Mouse (Mus musculus) liver, embryonic 14.5 days (tissue): ENCODE measurements at regions not wholly inside any gene's neighbourhood (a gene's known extent, or its start where the extent isn't known, plus 50 kb on each side); places are given as distances from the start of the nearest gene placed in this dataset.

Experiments used
- ATAC-seq: fragments of 200-750 bp; cut with Nextera tagmentation; 2 replicates; pipeline ENCODE4 v1.8.0; 2017; ENCODE audit warnings: moderate number of reproducible peaks, mild to moderate bottlenecking, moderate library complexity; ENCODE audit not compliant: insufficient read depth
- DNase-seq, 3 experiments: peaks; one replicate each; pipeline ENCODE4 v3.0.0-alpha.2; 2012 to 2013; ENCODE audit warnings: low read depth in 3 of 3, low spot score in 3 of 3
- H3K27ac ChIP-seq: fragments of 300-500 bp; sonication (generic); 2 replicates; pipeline ENCODE4 v1.5.1; 2014; ENCODE audit warnings: moderate library complexity, mild to moderate bottlenecking, control low read depth, inconsistent platforms
- H3K27me3 ChIP-seq: fragments of 300-500 bp; sonication (generic); 2 replicates; pipeline ENCODE4 v1.6.1; 2014; ENCODE audit warnings: mild to moderate bottlenecking, low read length, moderate library complexity; ENCODE audit not compliant: control insufficient read depth, insufficient read depth
- H3K36me3 ChIP-seq: fragments of 300-500 bp; sonication (generic); replicated peaks from 2 replicates; pipeline ENCODE4 v1.6.1; 2014; ENCODE audit warnings: low read depth; ENCODE audit not compliant: control insufficient read depth, insufficient read depth
- H3K4me1 ChIP-seq, 2 experiments: fragments of 200-500 bp in 1 of 2; fragments of 300-500 bp in 1 of 2; sonication (generic) in 1 of 2; replicated peaks; 2 replicates each; pipeline ENCODE4 v1.6.1; 2012 to 2014; ENCODE audit warnings: antibody characterized with exemption in 1 of 2, inconsistent platforms in 1 of 2, low read length in 1 of 2; ENCODE audit not compliant: control insufficient read depth in 2 of 2, insufficient read depth in 2 of 2
- H3K4me2 ChIP-seq: fragments of 300-500 bp; sonication (generic); 2 replicates; pipeline ENCODE4 v1.6.1; 2014; ENCODE audit warnings: low read depth, mild to moderate bottlenecking, control low read depth, moderate library complexity
- H3K4me3 ChIP-seq, 2 experiments: fragments of 200-500 bp in 1 of 2; fragments of 300-500 bp in 1 of 2; sonication (generic) in 1 of 2; 2 replicates each; pipeline ENCODE4 v1.5.1; 2012 to 2014; ENCODE audit warnings: low read depth in 2 of 2, low read length in 2 of 2, mild to moderate bottlenecking in 2 of 2, control low read depth in 1 of 2, inconsistent platforms in 1 of 2, moderate library complexity in 1 of 2; ENCODE audit not compliant: insufficient read depth in 1 of 2
- H3K9ac ChIP-seq: fragments of 300-500 bp; sonication (generic); replicated peaks from 2 replicates; pipeline ENCODE4 v1.6.1; 2014; ENCODE audit warnings: mild to moderate bottlenecking, control low read depth, moderate library complexity
- H3K9me3 ChIP-seq: fragments of 300-500 bp; sonication (generic); 2 replicates; pipeline ENCODE4 v1.6.1; 2016; ENCODE audit warnings: low read length, mixed read lengths; ENCODE audit not compliant: control insufficient read depth
- CTCF ChIP-seq: IDR thresholded peaks from 2 replicates; pipeline ENCODE4 v1.5.1; 2016; ENCODE audit warnings: antibody characterized with exemption, low read depth, control low read depth
- EP300 ChIP-seq: IDR thresholded peaks from 2 replicates; pipeline ENCODE4 v1.6.1; 2016; ENCODE audit warnings: antibody characterized with exemption, low read depth
- WGBS: fragments of 180-500 bp; shearing (Covaris S2); extraction: QIAGEN DNeasy Blood & Tissue Kit; methylation state at CpG from one replicate; pipeline ENCODE4 v1.1.7; 2014; ENCODE audit not compliant: insufficient replicate concordance; 5-methylcytosine and 5-hydroxymethylcytosine counted together

DNA sequence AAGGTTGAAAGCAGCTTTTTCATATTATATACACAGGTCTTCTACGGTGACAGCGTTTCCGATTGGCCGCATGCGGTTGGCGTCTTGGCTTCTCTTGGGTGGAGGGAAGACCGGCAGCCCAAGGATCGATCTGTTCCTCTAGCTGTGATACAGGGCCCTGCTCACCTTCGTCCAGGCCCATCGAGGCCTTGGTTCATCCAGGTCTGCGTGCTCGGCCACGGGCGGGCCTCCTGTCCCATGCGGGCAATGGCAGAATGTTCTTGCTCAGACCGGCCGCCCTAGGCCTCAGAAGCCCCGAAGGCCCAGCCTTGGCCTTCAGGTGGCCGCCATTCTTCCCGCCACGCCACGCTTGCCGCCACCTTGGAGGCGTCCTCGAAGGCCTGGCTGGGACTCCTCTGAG, 194.4 kb upstream of the Ppp6c start:
- Histone ChIP-seq H3K36me3 (no peaks in the 10 kb centered on the region), H3K27ac (no peak overlapping the region), H3K27me3 (no peaks in the 10 kb centered on the region), H3K4me3 (no peak overlapping the region), H3K4me2 (no peak overlapping the region), H3K9ac (no peak overlapping the region), H3K4me1 (no peaks in the 10 kb centered on the region), H3K9me3 (no peaks in the 10 kb centered on the region)
- 81% methylated on average over 25 of the region's 25 CpGs for WGBS
- no peak for DNase-seq
- ATAC-seq = no peak
- no peak for TF ChIP-seq CTCF
- TF ChIP-seq EP300 = no peak

DNA sequence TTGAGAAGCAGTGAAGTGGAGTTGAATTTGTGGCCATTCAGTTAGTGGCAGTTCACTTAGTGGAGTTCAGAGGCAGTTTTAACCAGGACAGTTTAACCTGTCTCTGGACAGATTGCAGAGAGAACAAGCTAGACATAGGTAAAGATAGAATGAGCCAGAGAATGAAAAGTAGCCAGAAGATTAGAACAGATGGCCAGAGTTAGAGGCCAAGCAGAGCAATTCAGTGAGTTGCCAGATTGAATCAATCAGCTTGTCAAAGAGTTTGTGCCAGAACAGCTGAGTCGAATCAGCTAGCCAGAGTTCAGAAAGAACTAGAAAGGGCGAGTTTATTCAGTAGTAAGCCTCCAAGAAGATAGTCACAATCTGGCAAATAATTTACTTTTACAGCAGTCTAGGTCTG, 174.1 kb upstream of the Ppp6c start:
- Histone ChIP-seq H3K9me3 (no peaks in the 10 kb centered on the region), H3K4me1 (no peaks in the 10 kb centered on the region), H3K27me3 (no peaks in the 10 kb centered on the region), H3K9ac (no peak overlapping the region), H3K4me2 (no peak overlapping the region), H3K27ac (no peak overlapping the region), H3K4me3 (no peak overlapping the region), H3K36me3 (no peaks in the 10 kb centered on the region)
- WGBS = 52% methylated on average over 2 of the region's 2 CpGs
- ATAC-seq (no peak), DNase-seq (no peak)
- TF ChIP-seq EP300 (no peak), CTCF (no peak)

DNA sequence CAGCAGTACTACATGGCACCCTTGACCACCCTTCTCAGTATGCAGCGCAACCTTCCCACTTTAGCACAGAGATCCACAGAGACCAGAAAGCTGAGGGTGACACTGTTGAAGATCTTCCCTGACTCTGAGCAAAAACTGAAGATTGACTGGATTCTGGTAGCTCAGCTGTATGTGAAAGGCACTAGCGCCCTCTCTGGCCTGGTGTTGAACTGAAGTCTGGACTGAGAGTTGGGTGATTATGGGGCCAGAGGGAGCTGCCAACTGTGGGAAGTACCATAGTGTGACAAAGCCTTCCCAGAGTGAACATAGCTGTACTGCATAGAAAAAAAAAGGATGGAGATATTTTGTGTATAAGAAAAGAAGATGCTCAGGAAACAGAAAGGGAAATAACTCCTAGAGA, 173.3 kb upstream of the Ppp6c start:
- no peak overlapping the region for H3K4me3 ChIP-seq
- no peak overlapping the region for H3K9ac ChIP-seq
- no peak overlapping the region for H3K4me2 ChIP-seq
- H3K4me1 ChIP-seq = no peaks in the 10 kb centered on the region
- DNase-seq (no peak), ATAC-seq (no peak)
- H3K9me3 ChIP-seq = no peaks in the 10 kb centered on the region
- no peaks in the 10 kb centered on the region for H3K36me3 ChIP-seq
- WGBS = 50% methylated on average over 2 of the region's 2 CpGs
- no peak overlapping the region for H3K27ac ChIP-seq
- no peaks in the 10 kb centered on the region for H3K27me3 ChIP-seq
- 0 out of 2 replicates have a peak, but pooled peaks have one; percentile 17 for TF ChIP-seq CTCF
- no peak for TF ChIP-seq EP300

DNA sequence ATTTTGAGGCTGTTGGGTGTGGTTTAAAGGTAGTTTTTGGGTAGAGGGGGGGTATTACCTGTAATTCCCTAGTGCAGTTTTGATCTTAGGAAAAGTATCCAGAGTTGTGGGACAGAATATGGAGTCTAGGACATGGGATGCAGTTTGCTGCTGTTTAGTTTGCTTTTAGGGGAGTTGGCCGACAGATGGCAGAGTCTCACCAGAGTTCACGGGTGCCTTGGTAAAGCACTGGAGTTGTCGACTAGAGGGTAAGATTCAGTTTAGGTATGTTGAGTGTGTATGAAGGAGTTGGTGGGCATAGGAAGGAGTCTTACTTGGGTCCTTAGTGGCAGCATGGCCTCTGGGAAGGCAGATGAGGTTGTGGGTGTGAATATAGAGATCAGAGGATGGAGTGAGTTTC, 168.4 kb upstream of the Ppp6c start:
- TF ChIP-seq CTCF (no peak), EP300 (no peak)
- H3K4me2 ChIP-seq = no peak overlapping the region
- H3K4me1 ChIP-seq = no peaks in the 10 kb centered on the region
- no peak overlapping the region for H3K9ac ChIP-seq
- no peaks in the 10 kb centered on the region for H3K9me3 ChIP-seq
- 49% methylated on average over 3 of the region's 3 CpGs for WGBS
- ATAC-seq (no peak), DNase-seq (no peak)
- H3K4me3 ChIP-seq = no peak overlapping the region
- no peak overlapping the region for H3K27ac ChIP-seq
- no peaks in the 10 kb centered on the region for H3K36me3 ChIP-seq
- H3K27me3 ChIP-seq = no peaks in the 10 kb centered on the region

DNA sequence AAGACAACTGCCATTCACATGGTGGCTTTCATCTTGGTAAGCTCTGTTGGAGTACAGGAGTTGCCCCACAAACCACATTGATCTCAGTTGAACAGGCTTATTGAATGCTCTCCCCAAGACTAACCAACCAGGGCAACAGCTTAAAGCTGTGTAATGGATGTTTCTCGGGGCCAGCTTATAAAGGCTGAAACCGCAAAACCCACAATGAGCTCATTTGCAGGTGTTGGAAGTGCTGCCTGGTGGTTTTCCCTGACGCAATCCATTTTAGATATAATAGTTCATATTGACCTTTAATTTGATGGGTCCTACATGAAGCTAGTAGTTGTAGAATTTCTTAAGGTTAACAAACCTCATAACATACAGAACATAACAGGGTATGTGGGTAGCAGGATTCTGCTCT, 151.0 kb upstream of the Ppp6c start:
- no peak overlapping the region for H3K4me2 ChIP-seq
- 55% methylated on average over 3 of the region's 3 CpGs for WGBS
- H3K9ac ChIP-seq = no peak overlapping the region
- no peak for ATAC-seq
- DNase-seq = no peak
- no peak for TF ChIP-seq CTCF
- no peak for TF ChIP-seq EP300
- no peaks in the 10 kb centered on the region for H3K36me3 ChIP-seq
- no peak overlapping the region for H3K27ac ChIP-seq
- H3K4me3 ChIP-seq = no peak overlapping the region
- H3K4me1 ChIP-seq = no peaks in the 10 kb centered on the region
- H3K27me3 ChIP-seq = no peaks in the 10 kb centered on the region
- no peaks in the 10 kb centered on the region for H3K9me3 ChIP-seq
